Mouse (Mus musculus) brown adipose tissue, adult 24 weeks (tissue): ENCODE results near the gene Cd160. TPM values are rescaled to one million over a fixed set of nuclear protein-coding genes. Genes with fewer than 3 reads are reported as not detected.

Experiments used
- H3K27ac ChIP-seq: fragments of 200-500 bp; replicated peaks from 2 replicates; pipeline ENCODE4 v1.5.1; 2012; ENCODE audit warnings: low read depth, mild to moderate bottlenecking, low read length
- H3K4me1 ChIP-seq: fragments of 200-500 bp; 2 replicates; pipeline ENCODE4 v1.6.1; 2012; ENCODE audit warnings: low read length, mixed read lengths; ENCODE audit not compliant: control insufficient read depth, insufficient read depth, insufficient read length
- H3K4me3 ChIP-seq: fragments of 200-500 bp; 2 replicates; pipeline ENCODE4 v1.5.1; 2012; ENCODE audit warnings: low read depth, mild to moderate bottlenecking, low read length, moderate library complexity; ENCODE audit not compliant: insufficient read depth
- polyA plus RNA-seq: library from polyadenylated mRNA; stranded (reverse); fragments of >200 nt; gene quantifications from 2 replicates; pipeline ENCODE4 v1.2.4, GENCODE M21; 2012; ENCODE audit not compliant: missing spikeins, insufficient read depth, insufficient read length

Gene Cd160
- polyA plus RNA-seq, 1 experiment: not detected

GRCm38 (mm10) chr3:96755935-96756334 lies 73.2 kb downstream of the Cd160 start:
- Histone ChIP-seq H3K4me3 (no peak overlapping the region), H3K27ac (no peak overlapping the region), H3K4me1 (peaks cover 7% of the 10 kb centered on the region)

Other genes with a start within 250 kb of the Cd160 start
- gene Polr3gl, start 235.2 kb downstream of the Cd160 start, polyA plus RNA-seq: 39.0 and 72.4 TPM in 2 replicates
- gene Ankrd34a, start 232.7 kb downstream of the Cd160 start, polyA plus RNA-seq: not detected in 2 replicates
- gene Lix1l, start 228.2 kb downstream of the Cd160 start, polyA plus RNA-seq: 10.0 and 11.0 TPM in 2 replicates
- 78.8 and 110 TPM in 2 replicates for gene Rbm8a, start 199.4 kb downstream of the Cd160 start, polyA plus RNA-seq
- gene Pex11b, start 194.0 kb downstream of the Cd160 start, polyA plus RNA-seq: 31.9 and 35.4 TPM in 2 replicates
- not detected in 2 replicates for gene Gm42957, start 193.9 kb downstream of the Cd160 start, polyA plus RNA-seq
- gene Itga10, start 183.8 kb downstream of the Cd160 start, polyA plus RNA-seq: 0.20 and 0.67 TPM in 2 replicates
- 0.29 TPM in 1 of 2 replicates, not detected in the other for gene Ankrd35, start 159.2 kb downstream of the Cd160 start, polyA plus RNA-seq
- 8.2 and 9.0 TPM in 2 replicates for gene Pias3, start 133.0 kb downstream of the Cd160 start, polyA plus RNA-seq
- gene Nudt17, start 120.8 kb downstream of the Cd160 start, polyA plus RNA-seq: 4.4 and 5.3 TPM in 2 replicates
- 23.7 and 25.5 TPM in 2 replicates for gene Polr3c, start 101.7 kb downstream of the Cd160 start, polyA plus RNA-seq
- 23.6 and 25.6 TPM in 2 replicates for gene Rnf115, start 101.7 kb downstream of the Cd160 start, polyA plus RNA-seq
- not detected in 2 replicates for gene Pdzk1, start 67 bp downstream of the Cd160 start, polyA plus RNA-seq
- gene Gja5, start 75.3 kb upstream of the Cd160 start, polyA plus RNA-seq: 2.0 and 2.6 TPM in 2 replicates
- gene Gpr89, start 76.0 kb upstream of the Cd160 start, polyA plus RNA-seq: 15.9 and 20.0 TPM in 2 replicates
- gene Gja8, start 96.7 kb upstream of the Cd160 start, polyA plus RNA-seq: not detected in 2 replicates